Mouse (Mus musculus): Measurements from ENCODE around the gene I830077J02Rik.
"Not testable (repeated sequence)": the region's sequence is repeated elsewhere in the genome, so short reads cannot be mapped to it uniquely, and the experiment has no call there.

The I830077J02Rik gene

GRCm38 (mm10) chr3:105918355-105918745 lies 14.1 kb downstream of the I830077J02Rik start:
- no peak for DNase-seq (ENCODE audit: low spot score in 2 of 2)

- DNase-seq (ENCODE audit: low spot score in 2 of 2), result no peak
Measured at GRCm38 (mm10) chr3:105917656-105918354, 14.7 kb downstream of the I830077J02Rik start.

- DNase-seq (ENCODE audit: low spot score in 2 of 2), result not testable (repeated sequence)
Measured at GRCm38 (mm10) chr3:105916455-105916854, 16.0 kb downstream of the I830077J02Rik start.

- no peak for DNase-seq (ENCODE audit: low spot score in 2 of 2)
Measured at GRCm38 (mm10) chr3:105915281-105915680, 17.2 kb downstream of the I830077J02Rik start.

- DNase-seq (ENCODE audit: low spot score in 2 of 2), result no peak
Measured at GRCm38 (mm10) chr3:105913839-105914681, 18.4 kb downstream of the I830077J02Rik start.

- DNase-seq (ENCODE audit: low spot score in 2 of 2), result no peak
Measured at GRCm38 (mm10) chr3:105912097-105912880, 20.2 kb downstream of the I830077J02Rik start.

GRCm38 (mm10) chr3:105910519-105911190 lies 21.8 kb downstream of the I830077J02Rik start:
- no peak for DNase-seq (ENCODE audit: low spot score in 2 of 2)

- DNase-seq (ENCODE audit: low spot score in 2 of 2), result no peak
Measured at GRCm38 (mm10) chr3:105908976-105909375, 23.5 kb downstream of the I830077J02Rik start.

GRCm38 (mm10) chr3:105907956-105908655 lies 24.4 kb downstream of the I830077J02Rik start:
- no peak for DNase-seq (ENCODE audit: low spot score in 2 of 2)

GRCm38 (mm10) chr3:105904721-105905120 lies 27.7 kb downstream of the I830077J02Rik start:
- no peak for DNase-seq (ENCODE audit: low spot score in 2 of 2)

GRCm38 (mm10) chr3:105904213-105904612 lies 28.3 kb downstream of the I830077J02Rik start:
- DNase-seq (ENCODE audit: low spot score in 2 of 2), result no peak

GRCm38 (mm10) chr3:105901468-105901867 lies 31.0 kb downstream of the I830077J02Rik start:
- no peak for DNase-seq (ENCODE audit: low spot score in 2 of 2)

- no peak for DNase-seq (ENCODE audit: low spot score in 2 of 2)
Measured at GRCm38 (mm10) chr3:105900716-105901115, 31.7 kb downstream of the I830077J02Rik start.

GRCm38 (mm10) chr3:105900266-105900665 lies 32.2 kb downstream of the I830077J02Rik start:
- DNase-seq (ENCODE audit: low spot score in 2 of 2), result no peak

GRCm38 (mm10) chr3:105899394-105900147 lies 32.9 kb downstream of the I830077J02Rik start:
- DNase-seq (ENCODE audit: low spot score in 2 of 2), result peak; percentile 66 to 83

- no peak for DNase-seq (ENCODE audit: low spot score in 2 of 2)
Measured at GRCm38 (mm10) chr3:105898861-105899260, 33.6 kb downstream of the I830077J02Rik start.

- DNase-seq (ENCODE audit: low spot score in 2 of 2), result no peak
Measured at GRCm38 (mm10) chr3:105898325-105898724, 34.1 kb downstream of the I830077J02Rik start.

GRCm38 (mm10) chr3:105896811-105897210 lies 35.7 kb downstream of the I830077J02Rik start:
- no peak for DNase-seq (ENCODE audit: low spot score in 2 of 2)

GRCm38 (mm10) chr3:105894601-105895592 lies 37.6 kb downstream of the I830077J02Rik start:
- peak in 1 of 2 experiments; percentile 34 for DNase-seq (ENCODE audit: low spot score in 2 of 2)
